Mouse (Mus musculus) neural tube, embryonic 11.5 days (tissue): ENCODE results near the gene Dmrta2. TPM values are rescaled to one million over a fixed set of nuclear protein-coding genes. Genes with fewer than 3 reads are reported as not detected.

Experiments
- ATAC-seq: fragments of 200-750 bp; cut with Nextera tagmentation; 2 replicates; pipeline ENCODE4 v1.8.0; 2017; ENCODE audit warnings: moderate number of reproducible peaks, mild to moderate bottlenecking, moderate TSS enrichment, moderate library complexity; ENCODE audit not compliant: insufficient read depth, low FRiP score, low TSS enrichment
- DNase-seq: peaks from one replicate; pipeline ENCODE4 v3.0.0-alpha.2; 2015; ENCODE audit warnings: low spot score
- H3K27ac ChIP-seq: fragments of 300-500 bp; sonication (generic); 2 replicates; pipeline ENCODE4 v1.5.1; 2014; ENCODE audit warnings: low read depth, mild to moderate bottlenecking, low read length
- H3K27me3 ChIP-seq: fragments of 300-500 bp; sonication (generic); 2 replicates; pipeline ENCODE4 v1.6.1; 2014; ENCODE audit warnings: mild to moderate bottlenecking, low read length, mixed read lengths; ENCODE audit not compliant: control insufficient read depth, insufficient read depth
- H3K36me3 ChIP-seq: fragments of 300-500 bp; sonication (generic); 2 replicates; pipeline ENCODE4 v1.6.1; 2014; ENCODE audit warnings: mild to moderate bottlenecking, low read length, moderate library complexity, mixed read lengths; ENCODE audit not compliant: control insufficient read depth, insufficient read depth
- H3K4me1 ChIP-seq: fragments of 300-500 bp; sonication (generic); 2 replicates; pipeline ENCODE4 v1.6.1; 2014; ENCODE audit warnings: low read length, mixed read lengths; ENCODE audit not compliant: control insufficient read depth, insufficient read depth
- H3K4me2 ChIP-seq: fragments of 300-500 bp; sonication (generic); 2 replicates; pipeline ENCODE4 v1.6.1; 2014; ENCODE audit warnings: low read depth, mild to moderate bottlenecking, moderate library complexity
- H3K4me3 ChIP-seq: fragments of 300-500 bp; sonication (generic); 2 replicates; pipeline ENCODE4 v1.5.1; 2014; ENCODE audit warnings: low read depth, low read length
- H3K9ac ChIP-seq: fragments of 300-500 bp; sonication (generic); 2 replicates; pipeline ENCODE4 v1.6.1; 2014; ENCODE audit warnings: mild to moderate bottlenecking, low read length
- H3K9me3 ChIP-seq: fragments of 300-500 bp; sonication (generic); 2 replicates; pipeline ENCODE4 v1.6.1; 2016; ENCODE audit warnings: low read length; ENCODE audit not compliant: control insufficient read depth
- WGBS: fragments of 180-500 bp; shearing (Covaris S2); extraction: QIAGEN DNeasy Blood & Tissue Kit; methylation state at CpG from one replicate; pipeline ENCODE4 v1.1.7; 2014; 5-methylcytosine and 5-hydroxymethylcytosine counted together
- polyA plus RNA-seq: library from polyadenylated mRNA; unstranded; fragments of >200 nt; fragmentation: Nextera tagmentation; extraction: Ambion mirVana; gene quantifications from 2 replicates; pipeline ENCODE4 v1.2.1, GENCODE M21; 2014

Gene Dmrta2
- 0.12 and 0.14 TPM in 2 replicates for polyA plus RNA-seq

DNA sequence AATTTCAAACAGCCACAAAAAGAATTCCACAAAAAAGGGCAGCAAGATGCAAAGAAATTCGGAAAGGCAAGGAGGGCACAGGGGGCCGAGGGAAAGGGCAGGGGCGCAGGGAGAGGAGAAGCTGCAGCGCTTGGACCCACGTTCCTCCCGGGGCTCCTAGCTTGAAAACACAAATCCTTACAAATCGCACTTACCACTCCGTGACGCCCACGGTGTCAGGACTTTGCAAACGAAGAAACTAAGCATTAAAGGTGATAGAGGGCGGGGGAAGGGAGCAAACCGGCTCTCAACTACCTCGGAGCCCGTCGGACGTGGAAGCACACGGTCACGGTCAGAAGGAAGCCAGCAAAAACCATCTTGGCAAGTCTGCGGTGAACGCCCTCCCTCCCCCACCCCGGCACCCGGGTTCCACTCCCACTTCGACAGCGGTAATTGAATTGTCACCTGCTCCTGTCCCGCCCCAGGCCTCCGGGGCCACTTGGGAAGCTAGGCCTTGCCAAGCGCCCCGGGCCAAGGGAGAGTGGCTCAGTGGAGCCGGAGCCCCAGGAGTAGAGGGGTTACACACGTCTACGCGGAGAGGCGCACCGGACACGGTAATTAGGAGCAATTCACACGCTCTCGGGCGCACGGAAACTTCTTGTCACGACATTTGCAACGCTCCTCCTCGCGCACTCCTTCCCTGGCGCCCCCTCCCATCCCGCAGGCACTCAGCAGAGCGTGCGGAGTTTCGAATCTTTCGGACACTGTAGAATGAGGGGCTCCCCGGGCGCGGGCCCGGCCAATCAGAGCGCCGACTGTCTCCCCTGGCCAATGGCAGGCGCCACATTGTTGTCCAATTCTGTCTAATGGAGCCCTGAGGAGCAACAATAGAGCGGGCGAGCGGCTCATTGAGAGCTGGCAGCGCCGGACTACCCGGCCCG is at the start of gene Dmrta2:
Gene Dmrta2, plus strand, starts transcription at position 906 of the 920 bp plus-strand sequence.
- Histone ChIP-seq H3K27ac (no peak within 1 kb of the TSS), H3K27me3 (peaks cover 98% of the 10 kb centered on the region), H3K36me3 (no peaks in the 10 kb centered on the region), H3K4me1 (peaks cover 6% of the 10 kb centered on the region), H3K9ac (no peak within 1 kb of the TSS), H3K4me3 (peak within 1 kb of the TSS; percentile 37), H3K4me2 (peak within 1 kb of the TSS; percentile 70), H3K9me3 (no peaks in the 10 kb centered on the region)
- ATAC-seq = peak; percentile 97
- peak; percentile 91 for DNase-seq
- WGBS = under 1% methylated on average over 64 of the region's 64 CpGs

DNA sequence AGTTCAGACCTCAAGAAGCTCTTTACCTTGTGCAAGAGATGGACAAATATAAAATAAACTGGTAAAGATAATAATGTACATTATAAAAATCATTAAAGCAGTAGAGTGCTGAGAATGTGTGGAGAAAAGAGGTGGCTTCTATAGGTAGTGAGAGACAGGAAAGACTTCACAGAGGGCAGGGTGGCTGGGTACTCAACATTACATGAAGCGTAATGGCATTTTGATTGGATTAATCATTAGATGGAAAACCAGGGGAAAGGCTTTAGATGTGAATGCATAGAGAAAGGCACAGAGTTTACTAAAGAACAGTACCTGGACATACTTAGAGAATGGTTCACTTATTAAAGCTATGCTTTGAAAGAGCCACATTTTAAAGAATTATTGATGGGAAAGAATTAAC is 48.8 kb upstream of the Dmrta2 start:
- Histone ChIP-seq H3K27ac (no peak overlapping the region), H3K4me3 (no peak overlapping the region), H3K27me3 (no peaks in the 10 kb centered on the region), H3K4me2 (no peak overlapping the region), H3K9me3 (no peaks in the 10 kb centered on the region), H3K36me3 (no peaks in the 10 kb centered on the region), H3K9ac (no peak overlapping the region), H3K4me1 (no peaks in the 10 kb centered on the region)
- DNase-seq = no peak
- WGBS = 97% methylated on average over 1 of the region's 1 CpGs
- ATAC-seq = no peak

GRCm38 (mm10) chr4:109930445-109930844 is 47.4 kb upstream of the Dmrta2 start:
- Histone ChIP-seq H3K27me3 (no peaks in the 10 kb centered on the region), H3K36me3 (no peaks in the 10 kb centered on the region; the same call in 1 of the 2 replicates), H3K27ac (no peak overlapping the region), H3K4me2 (no peak overlapping the region), H3K9me3 (no peaks in the 10 kb centered on the region), H3K4me1 (no peaks in the 10 kb centered on the region), H3K9ac (no peak overlapping the region), H3K4me3 (no peak overlapping the region)
- WGBS = 93% methylated on average over 1 of the region's 1 CpGs
- ATAC-seq (no peak), DNase-seq (no peak)

- no peaks in the 10 kb centered on the region for H3K9me3 ChIP-seq
- DNase-seq = no peak
- H3K27ac ChIP-seq = no peak overlapping the region
- H3K36me3 ChIP-seq = no peaks in the 10 kb centered on the region; the same call in 1 of the 2 replicates
- H3K27me3 ChIP-seq = no peaks in the 10 kb centered on the region
- no peak for ATAC-seq
- H3K4me3 ChIP-seq = no peak overlapping the region
- no peak overlapping the region for H3K9ac ChIP-seq
- no peaks in the 10 kb centered on the region for H3K4me1 ChIP-seq
- WGBS = 91% methylated on average over 1 of the region's 1 CpGs
- no peak overlapping the region for H3K4me2 ChIP-seq
These were observed 46.9 kb upstream of the Dmrta2 start for GRCm38 (mm10) chr4:109930935-109931334.

GRCm38 (mm10) chr4:109936557-109936956 is 41.3 kb upstream of the Dmrta2 start:
- no peaks in the 10 kb centered on the region for H3K4me1 ChIP-seq
- H3K4me2 ChIP-seq = no peak overlapping the region
- WGBS = 95% methylated on average over 3 of the region's 3 CpGs
- no peaks in the 10 kb centered on the region; the same call in 1 of the 2 replicates for H3K36me3 ChIP-seq
- ATAC-seq (no peak), DNase-seq (no peak)
- no peaks in the 10 kb centered on the region for H3K27me3 ChIP-seq
- H3K9me3 ChIP-seq = no peaks in the 10 kb centered on the region
- no peak overlapping the region for H3K27ac ChIP-seq
- H3K9ac ChIP-seq = no peak overlapping the region
- H3K4me3 ChIP-seq = no peak overlapping the region

DNA sequence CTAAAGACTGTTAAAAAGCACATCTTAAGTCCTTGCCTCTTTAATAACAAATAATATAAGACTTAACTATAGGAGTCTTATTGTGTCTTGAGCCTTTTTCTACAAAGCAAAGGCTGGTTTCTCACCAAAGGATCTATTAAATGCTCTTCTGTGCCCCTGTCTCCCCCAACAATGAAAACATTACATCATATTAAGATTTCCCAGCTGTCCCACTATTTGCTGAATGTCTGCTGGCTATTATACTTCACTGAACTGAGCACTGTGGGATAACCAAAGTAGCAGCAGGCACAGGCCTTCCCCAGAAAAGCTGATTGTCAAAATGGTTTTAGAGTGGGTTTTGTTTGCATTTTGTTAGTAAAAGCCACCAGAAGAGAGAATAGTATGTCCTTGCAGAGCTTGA is 38.6 kb upstream of the Dmrta2 start:
- Histone ChIP-seq H3K9ac (no peak overlapping the region), H3K4me3 (no peak overlapping the region), H3K9me3 (no peaks in the 10 kb centered on the region), H3K4me1 (no peaks in the 10 kb centered on the region), H3K36me3 (no peaks in the 10 kb centered on the region; the same call in 1 of the 2 replicates), H3K27ac (no peak overlapping the region), H3K4me2 (no peak overlapping the region), H3K27me3 (no peaks in the 10 kb centered on the region)
- DNase-seq = no peak
- ATAC-seq = no peak

- WGBS = 94% methylated on average over 1 of the region's 1 CpGs
These were observed 32.3 kb upstream of the Dmrta2 start for GRCm38 (mm10) chr4:109945554-109945953.

GRCm38 (mm10) chr4:109949307-109949706 is 28.5 kb upstream of the Dmrta2 start:
- Histone ChIP-seq H3K4me1 (no peaks in the 10 kb centered on the region), H3K27me3 (no peaks in the 10 kb centered on the region), H3K4me3 (no peak overlapping the region), H3K27ac (no peak overlapping the region), H3K9me3 (no peaks in the 10 kb centered on the region), H3K36me3 (no peaks in the 10 kb centered on the region), H3K9ac (no peak overlapping the region), H3K4me2 (no peak overlapping the region)
- 96% methylated on average over 3 of the region's 3 CpGs for WGBS
- no peak for DNase-seq
- no peak for ATAC-seq

More at GRCm38 (mm10) chr4:109945554-109945953, 32.3 kb upstream of the Dmrta2 start:
- Histone ChIP-seq H3K9ac (no peak overlapping the region), H3K4me1 (no peaks in the 10 kb centered on the region), H3K4me2 (no peak overlapping the region), H3K27me3 (no peaks in the 10 kb centered on the region), H3K36me3 (no peaks in the 10 kb centered on the region), H3K9me3 (no peaks in the 10 kb centered on the region), H3K4me3 (no peak overlapping the region), H3K27ac (no peak overlapping the region)
- DNase-seq = no peak
- ATAC-seq = no peak

DNA sequence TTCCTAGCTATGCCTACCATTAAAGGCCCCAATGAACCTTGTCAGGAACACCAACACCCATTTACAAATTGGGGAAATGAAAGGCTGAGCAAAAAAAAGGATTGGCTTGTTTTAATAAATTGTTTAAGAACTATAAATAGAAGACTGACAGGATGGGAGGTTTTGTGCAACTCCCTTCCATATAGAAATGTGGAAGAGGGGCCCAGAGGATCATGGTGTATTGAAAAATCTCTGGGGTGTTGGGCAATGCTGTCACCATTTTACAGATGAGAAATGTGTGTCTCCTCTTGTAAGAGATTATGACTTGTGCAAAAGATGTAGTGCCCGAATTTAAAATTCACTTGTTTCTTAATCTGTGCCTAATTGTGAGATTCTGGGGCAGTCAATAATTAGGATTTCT is 24.3 kb upstream of the Dmrta2 start:
- Histone ChIP-seq H3K27ac (no peak overlapping the region), H3K36me3 (no peaks in the 10 kb centered on the region), H3K27me3 (no peaks in the 10 kb centered on the region), H3K4me2 (no peak overlapping the region), H3K4me1 (no peaks in the 10 kb centered on the region), H3K4me3 (no peak overlapping the region), H3K9ac (no peak overlapping the region), H3K9me3 (no peaks in the 10 kb centered on the region)
- DNase-seq = no peak
- 90% methylated on average over 1 of the region's 1 CpGs for WGBS
- ATAC-seq = no peak
